Mouse (Mus musculus) spleen, adult 10 weeks (tissue): Measurements from ENCODE around the gene Fam117a. TPM values are rescaled to one million over a fixed set of nuclear protein-coding genes. Genes with fewer than 3 reads are reported as not detected.

ENCODE experiments used
- polyA plus RNA-seq: library from polyadenylated mRNA; stranded (reverse); fragments of 350-450 nt; fragmentation: Illumina TruSeq; extraction: RNeasy Lipid Tissue Mini Kit (QIAGEN cat#74804); gene quantifications from one replicate; pipeline ENCODE4 v1.2.3, GENCODE M21; 2015; ENCODE audit warnings: low replicate concordance; ENCODE audit not compliant: insufficient read depth

Gene Fam117a
- polyA plus RNA-seq: 24.4 TPM

DNA sequence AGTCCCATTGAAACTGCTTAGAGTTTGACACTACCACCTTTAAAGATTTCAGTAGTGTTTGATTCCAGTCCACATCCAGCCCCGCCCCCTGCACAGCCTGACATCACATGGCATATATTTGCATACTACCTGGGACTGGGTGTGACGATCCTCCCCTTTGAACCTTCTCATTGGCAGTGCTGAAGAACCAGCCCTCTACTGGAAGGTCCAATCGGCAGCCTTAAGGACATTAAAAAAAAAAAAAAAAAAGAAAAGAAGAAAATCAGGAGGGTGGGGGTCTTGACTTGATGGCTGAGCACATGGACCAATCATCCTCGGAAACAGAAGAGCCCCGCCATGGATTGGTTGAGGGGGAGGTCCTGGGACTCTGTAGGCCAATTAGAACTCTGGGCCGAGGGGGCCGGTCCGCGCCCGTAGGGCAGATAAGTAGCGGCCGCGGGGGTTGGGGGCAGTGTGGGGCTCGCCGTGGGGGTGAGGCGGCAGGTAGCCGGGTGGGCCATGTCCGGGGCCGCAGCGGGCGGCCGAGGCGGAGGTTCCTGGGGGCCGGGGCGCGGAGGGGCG lies at the start of gene Fam117a:
Fam117a (plus strand) TSS at position 451 of the 561 bp plus-strand sequence.

DNA sequence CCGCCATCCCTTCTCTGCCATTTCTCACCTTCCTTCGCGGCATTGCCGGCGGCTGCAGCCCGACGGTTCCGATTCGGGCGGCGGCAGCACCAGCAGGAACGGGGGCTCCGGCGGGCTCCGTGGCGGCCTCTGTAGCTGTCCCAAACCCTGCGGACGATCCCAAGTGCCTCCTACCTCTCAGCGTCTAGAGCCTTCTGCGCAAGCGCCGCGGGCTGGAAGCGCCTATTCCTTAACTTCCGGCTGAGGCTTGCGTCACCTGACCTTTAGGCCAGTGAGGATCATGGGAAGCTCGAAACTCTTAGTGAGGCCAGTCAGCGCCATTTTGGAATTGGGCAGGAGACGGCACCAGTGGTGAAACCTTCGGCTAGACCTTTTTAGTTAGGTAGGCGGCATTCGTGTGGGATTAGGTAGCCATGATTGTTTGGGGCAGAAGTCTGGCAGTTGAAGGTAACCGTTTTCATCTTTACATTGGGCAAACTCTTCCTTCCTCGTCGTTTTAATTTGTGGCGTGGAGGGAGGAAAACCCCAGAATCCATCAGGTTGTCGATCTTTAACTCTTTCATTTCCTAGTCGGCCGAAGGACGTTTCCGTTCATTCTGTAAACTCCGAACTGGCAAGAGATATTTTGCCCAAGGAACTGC lies 26.7 kb upstream of the Fam117a start, which contains the start of gene Kat7:
Kat7 (minus strand) TSS at position 240 of the 641 bp plus-strand sequence.

DNA sequence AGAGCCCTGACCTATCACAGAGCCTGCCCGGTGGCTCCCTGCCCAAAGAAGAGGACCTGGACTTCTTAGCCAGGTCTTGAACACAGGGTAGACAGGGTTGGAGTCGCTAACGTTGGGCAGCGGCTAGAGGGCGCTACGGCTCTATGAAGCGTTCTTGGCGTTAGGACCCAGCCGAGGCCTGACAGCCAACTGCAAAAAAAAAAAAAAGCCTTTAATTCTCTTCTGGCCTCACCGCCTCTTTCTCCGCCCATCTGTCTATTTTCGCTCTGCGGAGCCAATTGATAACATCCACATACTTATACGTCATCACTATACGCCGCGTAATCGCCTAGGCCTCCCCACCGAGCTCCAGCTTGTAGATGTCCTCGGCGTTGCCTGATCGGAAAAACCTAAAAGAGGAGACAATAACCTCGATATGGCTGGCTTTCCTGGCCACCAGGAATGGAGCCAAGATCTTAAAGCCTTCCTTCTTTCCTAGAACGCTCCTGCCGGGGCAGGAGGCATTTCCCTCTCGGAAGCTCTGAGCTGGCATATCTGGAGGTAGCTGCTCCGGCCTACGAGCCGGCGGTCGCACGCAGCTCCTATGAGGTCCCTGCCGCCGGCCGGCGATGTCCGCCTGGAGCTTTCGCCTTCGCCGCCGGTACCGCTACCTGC lies 47.6 kb downstream of the Fam117a start, which contains the start of gene Slc35b1:
Slc35b1 (plus strand) TSS at position 374 of the 654 bp plus-strand sequence.

DNA sequence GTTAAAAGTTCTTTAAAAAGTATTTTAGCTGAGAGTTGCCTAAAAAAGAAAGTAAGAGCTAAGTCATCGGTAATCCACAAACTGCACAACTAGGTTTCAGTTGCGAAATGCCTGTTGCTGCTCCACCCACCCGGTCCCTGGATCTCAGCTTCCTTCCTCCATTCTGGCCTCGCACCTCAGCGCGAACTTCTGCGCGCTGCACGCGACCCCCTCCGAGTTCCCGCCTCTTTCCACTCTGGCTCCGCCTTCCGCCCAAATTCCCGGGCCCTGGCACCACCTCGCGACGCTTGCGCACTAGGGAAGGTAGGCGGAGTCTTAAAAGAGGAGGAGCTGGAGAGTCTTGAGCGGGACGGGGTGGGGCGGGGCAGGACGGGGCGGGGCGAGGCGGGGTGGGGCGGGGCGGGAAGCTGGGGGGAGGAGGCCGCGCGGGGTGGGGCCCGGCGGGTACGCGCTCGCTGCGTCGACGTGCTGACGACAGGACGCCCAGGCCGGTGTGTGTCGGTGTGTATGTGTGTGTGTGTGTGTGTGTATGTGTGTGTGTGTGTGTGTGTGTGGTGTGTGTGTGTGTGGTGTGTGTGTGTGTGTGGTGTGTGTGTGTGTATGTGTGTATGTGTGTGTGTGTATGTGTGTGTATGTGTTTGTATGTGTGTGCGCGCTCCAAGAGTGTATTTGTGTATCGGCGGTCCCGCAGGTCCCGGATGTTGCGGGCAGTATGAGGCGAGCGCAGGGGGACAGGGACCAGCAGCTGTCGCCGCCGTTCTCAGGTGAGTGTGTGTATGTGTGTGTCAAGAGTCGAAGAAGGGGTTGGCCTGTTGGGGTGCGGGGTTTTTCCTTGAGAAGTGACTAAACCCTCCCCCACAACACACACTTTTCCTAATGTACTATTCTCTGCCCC lies 77.1 kb downstream of the Fam117a start, which contains the start of gene Spop:
Spop (plus strand) TSS at position 440 of the 895 bp plus-strand sequence.

Other genes starting within 250 kb of the Fam117a start
- gene Dlx3, start 216.9 kb upstream of the Fam117a start, polyA plus RNA-seq: not detected
- gene Dlx4, start 190.8 kb upstream of the Fam117a start, polyA plus RNA-seq: not detected
- gene Tac4, start 75.5 kb upstream of the Fam117a start, polyA plus RNA-seq: 0.32 TPM
- gene Kat7, start 26.8 kb upstream of the Fam117a start, polyA plus RNA-seq: 75.9 TPM
- 76.2 TPM for gene Slc35b1, start 47.7 kb downstream of the Fam117a start, polyA plus RNA-seq
- 127 TPM for gene Spop, start 77.1 kb downstream of the Fam117a start, polyA plus RNA-seq
- gene Nxph3, start 177.6 kb downstream of the Fam117a start, polyA plus RNA-seq: 0.18 TPM